Mouse (Mus musculus) liver, postnatal 0 days (tissue): ENCODE results near the gene Iars2.

ENCODE experiments used
- CTCF ChIP-seq: sonication (generic); IDR thresholded peaks from 2 replicates; pipeline ENCODE4 v1.5.1; 2016; ENCODE audit warnings: antibody characterized with exemption, low read depth
- EP300 ChIP-seq: IDR thresholded peaks from 2 replicates; pipeline ENCODE4 v1.6.1; 2016; ENCODE audit warnings: antibody characterized with exemption, low read depth, mild to moderate bottlenecking

DNA sequence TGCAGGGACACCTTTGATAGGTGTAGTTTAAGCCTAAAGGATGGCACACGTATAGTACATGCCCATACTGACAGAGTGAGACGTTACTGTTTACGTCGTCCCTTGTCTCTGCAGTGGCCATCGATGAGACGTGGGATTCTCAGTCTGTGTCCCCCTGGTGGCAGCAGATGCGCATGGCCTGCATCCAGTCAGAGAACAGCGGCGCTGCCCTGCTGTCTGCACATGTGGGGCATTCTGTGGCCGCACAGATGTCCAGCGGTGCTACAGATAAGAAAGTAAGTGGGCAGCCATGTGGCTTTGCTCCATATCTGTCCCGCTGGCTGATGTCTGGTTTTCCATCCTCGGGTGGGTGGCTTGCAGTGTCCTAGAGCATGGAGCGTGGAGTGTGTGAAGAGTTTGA is 66.6 kb downstream of the Iars2 start:
- TF ChIP-seq EP300 (no peak), CTCF (peak; percentile 74)
